Mouse (Mus musculus) MEL (cell line): ENCODE data around the gene Cep131. TPM values are rescaled to one million over a fixed set of nuclear protein-coding genes. Genes with fewer than 3 reads are reported as not detected.

Experiments
- DNase-seq: peaks from one replicate; pipeline ENCODE4 v3.0.0; 2011; ENCODE audit warnings: low read depth, low spot score
- H3K27ac ChIP-seq: 2 replicates; pipeline ENCODE4 v1.5.1; 2012; ENCODE audit warnings: low read depth, mild to moderate bottlenecking, control low read depth, low read length, moderate library complexity; ENCODE audit not compliant: control insufficient read depth
- H3K27me3 ChIP-seq, 2 experiments: fragments of 150-350 bp in 1 of 2; sonication (generic) in 1 of 2; 2 replicates each; pipeline ENCODE4 v1.6.1; 2012; ENCODE audit warnings: low read length in 2 of 2, mild to moderate bottlenecking in 2 of 2, improper control_type of control experiment in 1 of 2, moderate library complexity in 1 of 2; ENCODE audit not compliant: insufficient read depth in 2 of 2, control insufficient read depth in 1 of 2
- H3K36me3 ChIP-seq, 2 experiments: 2 replicates each; pipeline ENCODE4 v1.6.1; 2012 to 2014; ENCODE audit warnings: low read length in 2 of 2, improper control_type of control experiment in 1 of 2, inconsistent platforms in 1 of 2, mild to moderate bottlenecking in 1 of 2; ENCODE audit not compliant: insufficient read depth in 2 of 2, control insufficient read depth in 1 of 2
- H3K4me1 ChIP-seq, 2 experiments: fragments of 150-350 bp in 1 of 2; sonication (generic) in 1 of 2; 2 replicates each; pipeline ENCODE4 v1.6.1; 2012; ENCODE audit warnings: low read length in 2 of 2, improper control_type of control experiment in 1 of 2, mild to moderate bottlenecking in 1 of 2; ENCODE audit not compliant: insufficient read depth in 2 of 2, control insufficient read depth in 1 of 2
- H3K4me3 ChIP-seq, 2 experiments: fragments of 150-350 bp in 1 of 2; sonication (generic) in 1 of 2; 2 replicates each; pipeline ENCODE4 v1.5.1; 2012; ENCODE audit warnings: low read depth in 2 of 2, low read length in 2 of 2, mild to moderate bottlenecking in 2 of 2, moderate library complexity in 2 of 2, control low read depth in 1 of 2, improper control_type of control experiment in 1 of 2; ENCODE audit not compliant: control insufficient read depth in 1 of 2, insufficient read depth in 1 of 2
- H3K79me2 ChIP-seq: 2 replicates; pipeline ENCODE4 v1.6.1; 2012; ENCODE audit warnings: mild to moderate bottlenecking, low read length, moderate library complexity; ENCODE audit not compliant: control insufficient read depth, poor library complexity, insufficient read depth
- H3K9ac ChIP-seq: 2 replicates; pipeline ENCODE4 v1.6.1; 2012; ENCODE audit warnings: low read depth, mild to moderate bottlenecking, control low read depth, low read length, moderate library complexity; ENCODE audit not compliant: control insufficient read depth, poor library complexity, severe bottlenecking
- H3K9me3 ChIP-seq: fragments of 150-350 bp; sonication (generic); replicated peaks from 2 replicates; pipeline ENCODE4 v1.6.1; 2012; ENCODE audit warnings: mild to moderate bottlenecking, low read length, improper control_type of control experiment, moderate library complexity; ENCODE audit not compliant: insufficient read depth
- BHLHE40 ChIP-seq: IDR thresholded peaks from 2 replicates; pipeline ENCODE4 v1.6.1; 2012; ENCODE audit warnings: low read depth, mild to moderate bottlenecking, inconsistent platforms, low read length, improper control_type of control experiment, borderline replicate concordance
- CHD2 ChIP-seq: IDR thresholded peaks from 2 replicates; pipeline ENCODE4 v1.6.1; 2011; ENCODE audit warnings: low read length, improper control_type of control experiment
- ELF1 ChIP-seq: IDR thresholded peaks from 2 replicates; pipeline ENCODE4 v1.6.1; 2014; ENCODE audit warnings: low read depth, mild to moderate bottlenecking, inconsistent platforms, low read length, improper control_type of control experiment, moderate library complexity
- GABPA ChIP-seq: IDR thresholded peaks from 2 replicates; pipeline ENCODE4 v1.6.1; 2012; ENCODE audit warnings: low read depth, mild to moderate bottlenecking, inconsistent platforms, low read length, improper control_type of control experiment, moderate library complexity
- GATA1 ChIP-seq: IDR thresholded peaks from 2 replicates; pipeline ENCODE4 v1.6.1; 2011; ENCODE audit warnings: low read depth, low read length, improper control_type of control experiment
- JUND ChIP-seq: IDR thresholded peaks from 2 replicates; pipeline ENCODE4 v1.6.1; 2011; ENCODE audit warnings: low read depth, mild to moderate bottlenecking, improper control_type of control experiment, low read length
- KAT2A ChIP-seq: conservative IDR thresholded peaks from 2 replicates; pipeline ENCODE4 v1.6.1; 2012; ENCODE audit warnings: low read depth, low read length, improper control_type of control experiment, inconsistent platforms
- MAFK ChIP-seq: IDR thresholded peaks from 2 replicates; pipeline ENCODE4 v1.6.1; 2011; ENCODE audit warnings: low read depth, mild to moderate bottlenecking, low read length, improper control_type of control experiment, borderline replicate concordance
- MEF2A ChIP-seq: IDR thresholded peaks from 2 replicates; pipeline ENCODE4 v1.6.1; 2014; ENCODE audit warnings: low read depth, mild to moderate bottlenecking, inconsistent platforms, low read length, improper control_type of control experiment; ENCODE audit not compliant: poor library complexity, insufficient replicate concordance, severe bottlenecking; ENCODE audit errors: extremely low read depth
- MXI1 ChIP-seq: IDR thresholded peaks from 2 replicates; pipeline ENCODE4 v1.6.1; 2011; ENCODE audit warnings: mild to moderate bottlenecking, low read depth, low read length, improper control_type of control experiment
- MYC ChIP-seq: IDR thresholded peaks from 2 replicates; pipeline ENCODE4 v1.6.1; 2011; ENCODE audit warnings: low read depth, mild to moderate bottlenecking, low read length, improper control_type of control experiment, moderate library complexity
- NELFE ChIP-seq: IDR thresholded peaks from 2 replicates; pipeline ENCODE4 v1.6.1; 2011; ENCODE audit warnings: low read depth, low read length, improper control_type of control experiment
- POLR2A ChIP-seq, 2 experiments: IDR thresholded peaks; 2 replicates each; pipeline ENCODE4 v1.6.1; 2011 to 2012; ENCODE audit warnings: low read length in 2 of 2, mild to moderate bottlenecking in 2 of 2, control low read depth in 1 of 2, improper control_type of control experiment in 1 of 2, low read depth in 1 of 2, moderate library complexity in 1 of 2; ENCODE audit not compliant: control insufficient read depth in 1 of 2, insufficient read depth in 1 of 2, poor library complexity in 1 of 2
- POLR2AphosphoS5 ChIP-seq: IDR thresholded peaks from 2 replicates; pipeline ENCODE4 v1.6.1; 2012; ENCODE audit warnings: low read depth, borderline replicate concordance, mild to moderate bottlenecking, inconsistent platforms, low read length, moderate library complexity, mixed read lengths
- RCOR1 ChIP-seq: IDR thresholded peaks from 2 replicates; pipeline ENCODE4 v1.6.1; 2012; ENCODE audit warnings: low read depth, mild to moderate bottlenecking, inconsistent platforms, low read length, improper control_type of control experiment
- SIN3A ChIP-seq: IDR thresholded peaks from 2 replicates; pipeline ENCODE4 v1.6.1; 2012; ENCODE audit warnings: low read length, improper control_type of control experiment, inconsistent platforms
- SMC3 ChIP-seq: IDR thresholded peaks from 2 replicates; pipeline ENCODE4 v1.6.1; 2011; ENCODE audit warnings: low read depth, low read length, improper control_type of control experiment
- UBTF ChIP-seq: IDR thresholded peaks from 2 replicates; pipeline ENCODE4 v1.6.1; 2012; ENCODE audit warnings: low read depth, mild to moderate bottlenecking, inconsistent platforms, low read length, improper control_type of control experiment, moderate library complexity, borderline replicate concordance; ENCODE audit not compliant: insufficient read depth
- USF2 ChIP-seq, 2 experiments: IDR thresholded peaks; 2 replicates each; pipeline ENCODE4 v1.6.1; 2011 to 2012; ENCODE audit warnings: improper control_type of control experiment in 2 of 2, low read length in 2 of 2, borderline replicate concordance in 1 of 2, inconsistent platforms in 1 of 2, low read depth in 1 of 2, mild to moderate bottlenecking in 1 of 2; ENCODE audit not compliant: insufficient read depth in 1 of 2
- ZNF384 ChIP-seq: IDR thresholded peaks from 2 replicates; pipeline ENCODE4 v1.6.1; 2012; ENCODE audit warnings: low read depth, mild to moderate bottlenecking, inconsistent platforms, low read length, improper control_type of control experiment
- polyA plus RNA-seq, 2 experiments: library from polyadenylated mRNA; stranded (reverse) in 1 of 2; unstranded in 1 of 2; fragments of >175 nt in 1 of 2; fragments of >200 nt in 1 of 2; gene quantifications; 2 replicates each; pipeline versions ENCODE4 v1.2.1 to v1.2.4; 2012; ENCODE audit warnings: low replicate concordance in 2 of 2, low read depth in 1 of 2; ENCODE audit not compliant: insufficient read length in 2 of 2, insufficient read depth in 1 of 2, missing spikeins in 1 of 2
- total RNA-seq: library from RNA; depleted of rRNA; stranded (reverse); fragments of 300-350 nt; gene quantifications from 2 replicates; pipeline ENCODE4 v1.2.3, GENCODE M21; 2012

Cep131 gene
- total and polyA plus RNA-seq, 3 experiments = 21.6 to 26.6 TPM; not detected in 1

DNA sequence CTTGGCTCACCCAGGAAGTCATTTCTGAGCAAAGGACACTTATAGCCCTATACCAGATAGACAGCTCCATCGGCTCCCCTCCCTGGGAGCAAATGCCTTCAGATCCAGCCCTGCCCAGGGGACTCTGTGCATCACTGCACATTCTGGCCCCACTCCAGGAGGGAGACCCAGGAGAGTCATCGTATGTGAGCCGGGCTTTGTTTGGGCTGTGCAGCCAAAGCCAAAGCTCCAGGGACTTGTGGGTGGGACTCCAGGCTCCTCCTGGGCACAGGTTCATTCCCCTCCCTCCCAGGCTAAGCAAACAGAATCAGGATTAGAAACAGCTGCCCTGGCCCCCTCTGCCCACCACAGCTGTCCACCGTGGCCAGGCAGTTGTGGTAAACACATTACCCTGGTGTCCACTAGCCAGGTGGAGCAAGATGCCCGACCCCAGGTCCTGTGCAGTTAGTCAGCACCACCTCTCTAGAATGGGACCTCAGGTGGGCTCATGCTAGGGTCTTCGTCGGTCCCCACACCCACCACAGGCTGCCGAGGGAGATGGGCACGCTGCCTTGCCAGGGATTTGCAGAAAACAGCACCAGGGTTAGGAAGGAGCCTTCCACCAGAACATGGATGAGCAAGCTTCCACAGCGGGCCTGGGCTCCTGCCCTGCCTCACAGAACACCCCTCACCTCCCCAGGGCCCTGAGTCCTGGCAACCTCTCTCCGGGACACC is 40.6 kb downstream of the Cep131 start:
- no peaks in the 10 kb centered on the region for H3K9me3 ChIP-seq
- H3K4me1 ChIP-seq = no peaks in the 10 kb centered on the region

DNA sequence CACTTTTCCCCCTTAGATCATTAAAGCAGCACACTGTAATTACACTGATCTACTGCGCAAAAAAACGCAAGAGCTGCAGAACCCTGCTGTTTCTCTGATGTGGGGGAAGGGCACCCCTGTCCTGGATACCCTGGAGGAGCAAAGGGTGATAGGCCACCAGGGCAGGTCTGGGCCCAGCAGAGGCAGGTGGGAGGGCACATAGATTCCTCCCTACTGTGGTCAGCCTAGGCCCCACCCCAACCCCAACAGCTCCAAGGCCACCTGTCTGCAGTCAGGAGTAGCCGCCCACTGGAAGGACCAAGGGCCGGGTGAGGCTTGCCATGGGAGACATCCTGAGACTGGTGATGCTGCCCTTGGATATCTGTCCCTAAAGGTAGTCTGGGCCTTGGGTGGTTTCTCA is 41.3 kb downstream of the Cep131 start:
- H3K36me3 ChIP-seq = no peaks in the 10 kb centered on the region
- H3K9me3 ChIP-seq = no peaks in the 10 kb centered on the region
- no peak for DNase-seq
- H3K27me3 ChIP-seq = no peaks in the 10 kb centered on the region; a peak in 1 of 4 replicates
- no peaks in the 10 kb centered on the region for H3K4me1 ChIP-seq
- no peak overlapping the region for H3K27ac ChIP-seq
- no peak overlapping the region for H3K4me3 ChIP-seq
- no peak overlapping the region for H3K9ac ChIP-seq
- H3K79me2 ChIP-seq = no peaks in the 10 kb centered on the region
- TF ChIP-seq POLR2A (IDR thresholded peaks at IDR 0.05; ENCODE audit: control insufficient read depth in 1 of 2, insufficient read depth in 1 of 2, low read depth in 1 of 2, low read length in 2 of 2, poor library complexity in 1 of 2) (no peak), NELFE (no peak), GATA1 (no peak), POLR2AphosphoS5 (no peak), MAFK (no peak), KAT2A (no peak), CHD2 (no peak), UBTF (no peak), MYC (no peak), BHLHE40 (no peak), JUND (no peak), USF2 (IDR thresholded peaks at IDR 0.05; ENCODE audit: borderline replicate concordance in 1 of 2, insufficient read depth in 1 of 2, low read depth in 1 of 2, low read length in 2 of 2) (no peak), SIN3A (no peak), ELF1 (no peak), MEF2A (no peak), SMC3 (no peak), RCOR1 (no peak), GABPA (no peak)

More for the DNA sequence above, 40.6 kb downstream of the Cep131 start:
- no peak overlapping the region for H3K9ac ChIP-seq
- H3K27ac ChIP-seq = no peak overlapping the region
- TF ChIP-seq ZNF384 = no peak
- no peak for TF ChIP-seq GATA1
- no peak for TF ChIP-seq MXI1
- no peak for TF ChIP-seq JUND
- TF ChIP-seq BHLHE40 = no peak
- no peaks in the 10 kb centered on the region for H3K79me2 ChIP-seq
- H3K4me3 ChIP-seq = no peak overlapping the region
- H3K27me3 ChIP-seq = no peaks in the 10 kb centered on the region; a peak in 2 of 4 replicates
- no peak for DNase-seq
- H3K36me3 ChIP-seq = no peaks in the 10 kb centered on the region
